Mouse (Mus musculus): ENCODE results near the gene Magea1. TPM values are rescaled to one million over a fixed set of nuclear protein-coding genes. Genes with fewer than 3 reads are reported as not detected.
"Not testable (repeated sequence)": the region's sequence is repeated elsewhere in the genome, so short reads cannot be mapped to it uniquely, and the experiment has no call there.

The Magea1 gene
- not detected in 2 replicates for polyA plus RNA-seq (2014; fragmentation: Nextera tagmentation; extraction: Ambion mirVana)

DNA sequence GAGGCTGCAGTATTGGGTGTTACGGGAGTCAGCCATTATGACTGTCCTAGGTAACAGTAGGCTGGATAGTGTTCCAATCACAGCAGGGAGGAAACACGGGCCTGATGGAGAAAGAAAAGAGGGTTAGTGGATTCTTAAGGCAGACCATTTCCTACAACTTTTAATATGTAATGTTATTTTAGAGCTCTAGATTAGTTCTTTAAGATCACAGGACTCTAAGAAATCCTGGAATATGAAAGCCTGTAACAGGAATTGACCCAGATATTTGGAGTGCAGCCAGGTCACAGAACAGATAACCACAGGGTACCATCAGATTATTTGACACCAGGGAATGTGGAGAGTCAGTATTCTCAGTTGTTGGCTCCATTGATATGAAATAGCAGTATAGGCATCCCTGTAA lies at the start of gene Magea1:
Gene Magea1, minus strand, starts transcription at position 101 of the 400 bp plus-strand sequence.
- not testable (repeated sequence) for H3K4me2 ChIP-seq (ENCODE audit: low read depth, severe bottlenecking); H3K36me3 ChIP-seq (ENCODE audit: control insufficient read depth, insufficient read depth, low read length); DNase-seq (ENCODE audit: low spot score); H3K9me3 ChIP-seq (ENCODE audit: control insufficient read depth, low read length); H3K4me3 ChIP-seq (ENCODE audit: low read depth, low read length); H3K27ac ChIP-seq (replicated peaks; ENCODE audit: low read depth, low read length); H3K27me3 ChIP-seq (ENCODE audit: control insufficient read depth, insufficient read depth, low read length); H3K9ac ChIP-seq (ENCODE audit: low read length); H3K4me1 ChIP-seq (ENCODE audit: control insufficient read depth, insufficient read depth, low read length); ATAC-seq (ENCODE audit: insufficient number of reproducible peaks, low FRiP score, low TSS enrichment, low read depth)
- 100% methylated on average over 1 of the region's 2 CpGs for WGBS

GRCm38 (mm10) chrX:155128312-155128711 lies 38.7 kb upstream of the Magea1 start, which contains the start of gene Cldn34b2:
TSS of gene Cldn34b2 (minus strand) at chrX:155128412.
- WGBS, result 93% methylated on average over 3 of the region's 3 CpGs
- not testable (repeated sequence) for ATAC-seq (ENCODE audit: insufficient number of reproducible peaks, low FRiP score, low TSS enrichment, low read depth); DNase-seq (ENCODE audit: low spot score); H3K4me2 ChIP-seq (ENCODE audit: low read depth, severe bottlenecking); H3K9ac ChIP-seq (ENCODE audit: low read length); H3K27me3 ChIP-seq (ENCODE audit: control insufficient read depth, insufficient read depth, low read length); H3K27ac ChIP-seq (replicated peaks; ENCODE audit: low read depth, low read length); H3K9me3 ChIP-seq (ENCODE audit: control insufficient read depth, low read length); H3K36me3 ChIP-seq (ENCODE audit: control insufficient read depth, insufficient read depth, low read length); H3K4me3 ChIP-seq (ENCODE audit: low read depth, low read length); H3K4me1 ChIP-seq (ENCODE audit: control insufficient read depth, insufficient read depth, low read length)

GRCm38 (mm10) chrX:155098024-155098423 lies 8.4 kb upstream of the Magea1 start:
- Histone ChIP-seq H3K27me3 (ENCODE audit: control insufficient read depth, insufficient read depth, low read length) (no peaks in the 10 kb centered on the region), H3K4me1 (ENCODE audit: control insufficient read depth, insufficient read depth, low read length) (no peaks in the 10 kb centered on the region), H3K4me3 (ENCODE audit: low read depth, low read length) (no peak overlapping the region), H3K9me3 (ENCODE audit: control insufficient read depth, low read length) (no peaks in the 10 kb centered on the region), H3K4me2 (ENCODE audit: low read depth, severe bottlenecking) (no peak overlapping the region), H3K27ac (replicated peaks; ENCODE audit: low read depth, low read length) (no peak overlapping the region), H3K36me3 (ENCODE audit: control insufficient read depth, insufficient read depth, low read length) (no peaks in the 10 kb centered on the region), H3K9ac (ENCODE audit: low read length) (no peak overlapping the region)
- DNase-seq (ENCODE audit: low spot score) (no peak), ATAC-seq (ENCODE audit: insufficient number of reproducible peaks, low FRiP score, low TSS enrichment, low read depth) (no peak)

DNA sequence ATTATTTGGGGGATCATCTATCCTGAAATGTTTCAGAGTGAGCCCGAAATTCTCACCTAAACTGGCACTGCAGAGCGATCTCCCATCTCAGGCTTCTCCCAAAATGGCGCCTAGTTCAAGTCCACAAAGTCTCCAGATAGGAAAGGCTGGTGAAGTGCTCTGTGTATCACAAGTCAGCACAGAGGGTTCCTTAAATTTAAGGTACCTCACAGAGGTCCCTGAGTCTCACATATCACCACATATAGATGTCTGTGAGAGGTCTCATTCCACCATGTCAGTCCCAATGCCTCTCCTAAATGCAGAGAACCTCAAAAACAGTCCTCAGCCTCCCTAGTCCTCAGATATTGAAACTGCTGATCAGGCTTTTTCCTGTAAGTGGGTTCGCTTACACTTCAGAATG lies 4.0 kb upstream of the Magea1 start, which contains the start of gene Magea2:
Gene Magea2, minus strand, starts transcription at position 101 of the 400 bp plus-strand sequence.
- not testable (repeated sequence) for H3K36me3 ChIP-seq (ENCODE audit: control insufficient read depth, insufficient read depth, low read length); H3K4me3 ChIP-seq (ENCODE audit: low read depth, low read length); DNase-seq (ENCODE audit: low spot score); ATAC-seq (ENCODE audit: insufficient number of reproducible peaks, low FRiP score, low TSS enrichment, low read depth); H3K9me3 ChIP-seq (ENCODE audit: control insufficient read depth, low read length); H3K27me3 ChIP-seq (ENCODE audit: control insufficient read depth, insufficient read depth, low read length); H3K27ac ChIP-seq (replicated peaks; ENCODE audit: low read depth, low read length); H3K4me1 ChIP-seq (ENCODE audit: control insufficient read depth, insufficient read depth, low read length); H3K4me2 ChIP-seq (ENCODE audit: low read depth, severe bottlenecking); H3K9ac ChIP-seq (ENCODE audit: low read length)
- 90% methylated on average over 2 of the region's 4 CpGs for whole genome bisulfite sequencing

GRCm38 (mm10) chrX:155063045-155063444 lies 26.5 kb downstream of the Magea1 start, which contains the start of gene Magea5:
TSS of gene Magea5 (minus strand) at chrX:155063145.
- not testable (repeated sequence) for H3K36me3 ChIP-seq (ENCODE audit: control insufficient read depth, insufficient read depth, low read length); H3K4me2 ChIP-seq (ENCODE audit: low read depth, severe bottlenecking); ATAC-seq (ENCODE audit: insufficient number of reproducible peaks, low FRiP score, low TSS enrichment, low read depth); H3K27ac ChIP-seq (replicated peaks; ENCODE audit: low read depth, low read length); H3K9me3 ChIP-seq (ENCODE audit: control insufficient read depth, low read length); DNase-seq (ENCODE audit: low spot score); H3K4me3 ChIP-seq (ENCODE audit: low read depth, low read length); H3K9ac ChIP-seq (ENCODE audit: low read length); H3K27me3 ChIP-seq (ENCODE audit: control insufficient read depth, insufficient read depth, low read length); H3K4me1 ChIP-seq (ENCODE audit: control insufficient read depth, insufficient read depth, low read length)
- WGBS, result 90% methylated on average over 9 of the region's 16 CpGs

Other genes with a start within 250 kb of the Magea1 start
- not detected in 2 replicates for gene Cldn34b1, start 199.5 kb downstream of the Magea1 start, polyA plus RNA-seq (2014; fragmentation: Nextera tagmentation; extraction: Ambion mirVana)
- not detected in 2 replicates for gene Magea6, start 153.8 kb downstream of the Magea1 start, polyA plus RNA-seq (2014; fragmentation: Nextera tagmentation; extraction: Ambion mirVana)
- not detected in 2 replicates for gene Magea3, start 140.3 kb downstream of the Magea1 start, polyA plus RNA-seq (2014; fragmentation: Nextera tagmentation; extraction: Ambion mirVana)
- gene Magea8, start 93.9 kb downstream of the Magea1 start, polyA plus RNA-seq (2014; fragmentation: Nextera tagmentation; extraction: Ambion mirVana), result not detected in 2 replicates
- gene Magea5, start 26.6 kb downstream of the Magea1 start, polyA plus RNA-seq (2014; fragmentation: Nextera tagmentation; extraction: Ambion mirVana), result not detected in 2 replicates
- not detected in 2 replicates for gene Magea2, start 3.9 kb upstream of the Magea1 start, polyA plus RNA-seq (2014; fragmentation: Nextera tagmentation; extraction: Ambion mirVana)
- not detected in 2 replicates for gene Cldn34b2, start 38.6 kb upstream of the Magea1 start, polyA plus RNA-seq (2014; fragmentation: Nextera tagmentation; extraction: Ambion mirVana)
- 76.0 and 78.1 TPM in 2 replicates for gene Sat1, start 126.7 kb upstream of the Magea1 start, polyA plus RNA-seq (2014; fragmentation: Nextera tagmentation; extraction: Ambion mirVana)
- 22.1 and 22.7 TPM in 2 replicates for gene Acot9, start 172.7 kb upstream of the Magea1 start, polyA plus RNA-seq (2014; fragmentation: Nextera tagmentation; extraction: Ambion mirVana)